Mouse (Mus musculus) olfactory bulb, adult 2 months (tissue): ENCODE measurements around the gene H1foo.

Experiments used
- CTCF ChIP-seq: fragments of 200-500 bp; IDR thresholded peaks from 2 replicates; pipeline ENCODE4 v1.5.1; 2012; ENCODE audit warnings: low read depth, mild to moderate bottlenecking, low read length, moderate library complexity; ENCODE audit not compliant: insufficient read depth
- POLR2A ChIP-seq: fragments of 200-500 bp; IDR thresholded peaks from 2 replicates; pipeline ENCODE4 v1.6.1; 2012; ENCODE audit warnings: mild to moderate bottlenecking, low read depth, low read length, moderate library complexity; ENCODE audit not compliant: insufficient read depth

DNA sequence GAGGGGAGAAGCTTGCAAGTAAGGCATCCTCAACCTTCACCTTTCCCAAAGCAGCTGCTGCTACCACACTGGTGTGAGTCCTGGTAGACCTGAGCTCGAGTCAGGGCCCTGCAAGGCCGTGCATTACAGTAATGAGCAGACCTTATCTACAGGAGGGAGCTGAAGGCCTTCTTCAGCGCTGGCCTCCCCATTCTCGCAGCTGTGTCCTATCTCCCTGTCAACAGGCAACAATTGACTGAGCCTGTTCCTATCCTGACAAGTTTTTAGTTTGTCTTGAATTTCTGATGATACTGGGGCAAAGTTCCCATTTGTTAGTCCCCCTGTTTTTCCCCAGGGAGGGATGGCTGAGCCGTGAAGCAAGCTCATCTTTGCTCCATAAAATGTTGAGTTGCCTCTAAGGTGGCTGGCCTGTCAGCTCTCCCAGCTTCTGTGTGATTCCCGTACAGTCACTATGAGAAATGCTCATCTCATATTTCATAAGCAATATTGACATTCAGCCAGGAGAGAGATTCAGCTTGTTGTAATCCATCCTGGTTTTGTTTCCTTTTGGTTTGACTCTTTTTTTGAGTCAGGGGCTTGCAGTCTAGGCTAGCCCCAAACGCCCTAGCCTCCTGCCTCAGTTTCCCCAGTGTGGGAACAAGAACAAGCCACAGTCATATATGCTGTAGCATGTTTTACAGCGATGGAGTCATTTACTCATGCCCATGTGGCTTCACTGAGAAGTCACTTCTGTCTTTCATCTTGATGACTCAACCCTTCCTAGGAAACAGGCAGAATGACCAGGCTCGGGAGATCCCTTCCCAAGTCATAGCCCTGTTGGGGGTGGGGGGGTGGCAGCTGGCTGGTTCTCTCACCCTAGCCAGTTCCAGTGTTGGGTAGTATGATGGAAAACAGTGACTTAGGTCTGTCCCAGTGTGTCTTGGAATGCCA is 975 bp upstream of the H1foo start:
- no peak for TF ChIP-seq CTCF
- no peak for TF ChIP-seq POLR2A
